Mouse (Mus musculus) A20 (cell line): ENCODE measurements at regions not wholly inside any gene's neighbourhood (a gene's known extent, or its start where the extent isn't known, plus 50 kb on each side); places are given as distances from the start of the nearest gene placed in this dataset.

Experiments
- DNase-seq: peaks from one replicate; pipeline ENCODE4 v3.0.0-alpha.2; 2011; ENCODE audit warnings: low read depth, low spot score

GRCm38 (mm10) chr19:60408436-60408835 lies 59.7 kb downstream of the Prlhr start:
- no peak for DNase-seq

DNA sequence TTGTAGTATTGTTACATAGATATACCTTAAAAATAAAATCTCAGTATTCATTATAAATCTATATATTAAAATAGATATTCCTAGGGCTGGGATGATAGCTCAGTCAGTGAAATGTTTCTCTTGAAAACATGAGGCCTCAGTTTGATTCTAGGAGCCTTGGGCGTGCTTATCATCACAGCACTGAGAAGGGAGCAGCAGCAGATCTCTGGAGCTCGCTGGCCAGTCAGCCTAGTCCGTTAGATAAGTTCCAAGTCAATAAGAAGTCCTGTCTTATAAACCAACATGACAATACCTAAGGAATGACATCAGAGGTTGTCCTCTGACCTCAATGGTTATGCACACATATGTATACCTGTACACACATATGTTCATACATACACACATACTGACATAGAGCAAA lies 68.7 kb downstream of the Prlhr start:
- no peak for DNase-seq

DNA sequence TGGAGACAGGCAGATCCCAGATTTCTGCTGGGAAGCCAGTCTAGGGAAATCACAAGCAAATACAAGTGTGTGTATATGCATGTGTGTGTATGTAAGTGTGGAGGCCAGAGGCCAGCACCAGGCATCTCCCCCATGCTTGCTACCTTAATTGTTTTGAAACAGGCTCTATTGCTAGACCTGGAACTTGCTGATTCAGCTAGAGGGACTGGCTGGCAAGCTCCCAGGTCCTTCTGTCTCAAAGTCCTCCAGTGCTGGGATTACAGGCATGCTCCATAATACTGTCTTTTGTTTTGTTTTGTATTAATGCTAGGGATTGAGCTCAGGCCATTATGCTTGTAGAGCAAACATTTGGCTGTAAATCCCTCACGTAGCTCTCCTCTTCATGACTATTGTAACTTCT lies 70.4 kb downstream of the Prlhr start:
- DNase-seq, result no peak

- peak; percentile 35 for DNase-seq
Measured at GRCm38 (mm10) chr19:60396604-60397003, 71.5 kb downstream of the Prlhr start.

GRCm38 (mm10) chr19:60386563-60387241 lies 81.4 kb downstream of the Prlhr start:
- no peak for DNase-seq

GRCm38 (mm10) chr19:60384721-60385120 lies 83.4 kb downstream of the Prlhr start:
- DNase-seq, result peak; percentile 20

GRCm38 (mm10) chr19:60382661-60383060 lies 85.4 kb downstream of the Prlhr start:
- DNase-seq, result no peak

DNA sequence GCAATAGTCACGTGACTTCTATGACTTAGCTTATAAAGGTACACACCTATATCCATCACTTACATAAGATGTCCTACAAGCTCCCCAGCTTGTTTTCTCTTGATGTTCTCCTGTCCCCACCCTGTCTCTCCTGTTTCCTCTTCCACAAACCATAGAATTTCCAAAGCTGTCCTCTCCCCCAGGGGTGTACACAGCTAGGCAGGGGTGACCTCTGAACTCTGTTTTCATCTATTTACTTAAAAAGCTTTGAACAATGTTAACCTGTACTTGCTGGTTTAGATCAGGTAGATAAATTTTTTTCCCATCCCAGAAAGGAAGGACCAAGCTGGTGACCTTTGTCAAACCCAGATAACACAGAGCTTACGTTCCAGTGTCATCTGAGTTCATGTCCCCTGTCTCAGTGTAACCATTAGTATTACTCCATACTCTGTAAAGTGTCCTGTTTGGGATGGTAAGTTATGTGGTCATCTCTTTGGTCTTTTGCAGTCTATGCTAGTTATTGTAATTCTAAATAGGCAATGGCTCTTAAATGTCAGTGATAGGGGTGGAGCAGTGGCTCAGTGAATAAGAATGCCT lies 89.0 kb downstream of the Prlhr start:
- DNase-seq, result no peak

DNA sequence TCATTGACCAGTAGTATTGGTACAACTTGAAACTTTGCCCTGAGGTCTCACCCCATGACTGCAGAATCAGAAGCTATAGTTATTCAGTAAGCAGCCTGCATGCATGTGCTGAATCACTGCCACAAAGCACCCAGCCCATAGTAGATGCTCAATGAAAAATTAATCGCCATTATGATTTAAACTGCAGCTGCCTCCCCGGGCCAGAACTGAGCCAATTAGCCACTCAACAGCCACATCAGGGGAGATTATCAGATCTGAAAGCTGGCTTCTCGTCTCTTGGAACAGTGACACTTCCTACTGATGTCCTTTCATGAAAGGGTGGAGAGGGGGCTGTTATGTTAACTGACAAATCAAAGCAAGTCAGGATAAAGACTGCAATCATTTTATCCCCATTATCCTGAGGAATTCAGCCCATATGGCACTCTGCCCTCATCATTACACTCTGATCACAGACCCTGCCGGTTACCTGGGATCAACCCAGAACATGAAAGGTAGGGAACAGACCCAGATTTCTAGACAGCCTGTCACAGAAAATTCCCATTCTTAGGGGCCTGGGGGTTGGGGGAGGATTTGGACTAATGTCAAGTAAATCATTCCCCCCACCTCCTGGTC lies 104.0 kb downstream of the Prlhr start:
- no peak for DNase-seq

DNA sequence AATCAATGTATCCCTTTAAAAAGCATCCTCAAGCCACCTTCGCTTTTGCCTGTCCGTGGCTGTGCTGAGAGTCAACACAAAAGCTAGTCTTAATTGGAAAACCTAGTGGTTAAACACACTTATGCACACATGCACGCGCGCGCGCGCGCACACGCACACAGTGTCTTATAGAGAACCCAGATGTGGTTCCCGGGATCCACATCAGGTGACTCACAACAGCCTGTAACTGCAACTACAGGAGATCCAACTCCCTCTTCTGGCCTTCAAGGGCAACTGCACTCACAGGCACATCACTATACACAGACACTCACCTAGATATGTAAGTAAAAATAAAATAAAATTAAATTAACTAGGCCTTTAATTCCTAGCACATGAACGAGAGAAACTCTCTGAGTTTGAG lies 118.4 kb upstream of the Fam204a start:
- DNase-seq, result no peak

GRCm38 (mm10) chr19:60341485-60341884 lies 115.0 kb upstream of the Fam204a start:
- DNase-seq, result peak; percentile 59

DNA sequence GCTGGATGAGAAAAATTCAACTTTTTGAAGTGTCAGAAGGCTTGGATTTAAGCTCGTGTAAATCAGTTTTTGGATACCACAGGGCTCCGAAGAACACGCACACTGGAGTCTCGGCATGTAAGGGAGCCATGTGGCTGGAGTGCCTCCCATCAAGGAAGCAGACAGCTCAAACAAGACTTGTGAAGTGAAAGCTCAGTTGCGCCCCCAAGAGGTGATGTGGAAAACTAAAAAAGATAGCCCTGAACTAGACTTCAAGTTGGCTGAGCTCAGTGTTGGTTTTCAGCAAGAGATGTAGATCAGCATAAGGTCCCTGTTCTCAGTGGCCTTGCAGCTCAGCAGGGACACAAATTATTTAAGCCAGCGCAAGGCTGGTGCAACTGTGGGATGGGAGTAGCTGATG lies 113.7 kb upstream of the Fam204a start:
- DNase-seq, result peak; percentile 23

DNA sequence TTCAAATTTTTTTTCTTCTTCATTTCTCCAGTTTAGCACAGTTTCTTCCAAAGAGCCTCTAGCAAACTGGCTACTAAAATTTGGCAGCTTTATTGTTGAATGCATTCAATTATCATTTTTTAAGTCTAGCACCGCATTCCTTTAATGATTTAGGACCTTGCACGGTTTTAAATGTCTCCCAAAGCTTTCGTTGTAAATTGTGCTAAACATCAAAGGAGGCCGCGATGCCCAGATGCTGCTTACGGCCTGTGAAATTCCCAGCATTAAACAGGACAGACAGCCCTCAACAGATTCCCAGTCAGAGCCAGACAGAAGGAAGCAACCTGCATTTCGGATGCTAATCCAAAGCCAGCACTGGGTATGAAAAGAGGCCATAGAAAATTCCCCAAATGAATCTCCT lies 108.0 kb upstream of the Fam204a start:
- DNase-seq, result no peak

- DNase-seq, result no peak
Measured at GRCm38 (mm10) chr19:60328295-60328694, 101.8 kb upstream of the Fam204a start.

DNA sequence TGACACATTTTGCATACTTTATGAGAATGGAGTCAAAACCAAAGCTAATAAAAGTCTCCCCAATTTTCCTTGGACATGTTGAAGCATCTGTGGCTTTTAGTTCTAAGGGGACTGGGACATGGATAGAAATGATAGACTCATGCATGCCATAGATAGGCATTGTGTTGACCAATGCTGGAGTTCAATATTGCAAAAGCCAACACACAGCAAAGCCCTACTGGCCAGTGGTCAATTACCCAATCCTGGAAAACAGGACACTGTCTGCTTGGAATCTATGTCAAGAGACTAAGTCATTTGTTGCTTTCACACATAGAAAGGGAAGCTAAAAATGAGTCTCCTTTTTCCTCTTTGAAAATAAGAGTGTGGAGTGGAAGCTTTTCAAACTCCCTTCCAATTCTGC lies 99.1 kb upstream of the Fam204a start:
- DNase-seq, result no peak

DNA sequence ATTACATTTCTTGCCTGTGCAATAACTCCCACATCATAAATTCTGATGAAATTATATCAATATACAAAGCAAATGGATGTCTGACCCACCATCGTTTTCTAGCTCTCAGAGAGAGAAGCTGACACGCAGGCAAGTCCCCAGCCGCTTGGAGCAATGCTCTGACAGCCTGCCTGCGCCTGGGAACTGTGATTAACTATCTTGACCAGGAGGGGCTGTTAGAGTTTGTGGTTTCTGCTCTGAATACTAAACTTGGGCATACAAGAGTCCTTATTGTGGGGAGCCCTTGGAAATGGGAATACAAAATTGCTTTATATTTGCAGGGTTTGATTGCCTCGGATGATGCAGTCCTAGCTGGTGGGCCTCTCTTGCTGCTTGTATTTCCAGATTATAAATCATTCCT lies 98.6 kb upstream of the Fam204a start:
- no peak for DNase-seq

- peak; percentile 67 for DNase-seq
Measured at GRCm38 (mm10) chr19:60310591-60310990, 84.1 kb upstream of the Fam204a start.

GRCm38 (mm10) chr19:60302371-60302770 lies 75.9 kb upstream of the Fam204a start:
- no peak for DNase-seq

GRCm38 (mm10) chr19:60300891-60301290 lies 74.4 kb upstream of the Fam204a start:
- no peak for DNase-seq

DNA sequence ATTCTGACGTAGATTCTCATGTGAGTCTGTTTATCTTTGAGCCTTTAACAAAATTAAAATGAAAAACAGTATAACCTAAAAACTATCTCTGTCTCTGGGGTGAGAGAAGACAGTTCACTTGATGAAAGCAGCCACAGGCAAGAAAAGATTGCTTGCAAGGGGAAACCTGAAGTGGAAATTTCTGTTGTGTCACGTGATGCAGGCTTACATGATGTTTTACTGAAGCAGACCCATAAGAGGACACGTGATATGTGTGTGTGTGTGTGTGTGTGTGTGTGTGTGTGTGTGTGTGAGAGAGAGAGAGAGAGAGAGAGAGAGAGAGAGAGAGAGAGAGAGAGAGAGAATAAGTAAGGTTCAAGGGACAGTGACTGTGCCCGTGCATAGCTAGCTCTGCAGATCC lies 63.7 kb upstream of the Fam204a start:
- no peak for DNase-seq

DNA sequence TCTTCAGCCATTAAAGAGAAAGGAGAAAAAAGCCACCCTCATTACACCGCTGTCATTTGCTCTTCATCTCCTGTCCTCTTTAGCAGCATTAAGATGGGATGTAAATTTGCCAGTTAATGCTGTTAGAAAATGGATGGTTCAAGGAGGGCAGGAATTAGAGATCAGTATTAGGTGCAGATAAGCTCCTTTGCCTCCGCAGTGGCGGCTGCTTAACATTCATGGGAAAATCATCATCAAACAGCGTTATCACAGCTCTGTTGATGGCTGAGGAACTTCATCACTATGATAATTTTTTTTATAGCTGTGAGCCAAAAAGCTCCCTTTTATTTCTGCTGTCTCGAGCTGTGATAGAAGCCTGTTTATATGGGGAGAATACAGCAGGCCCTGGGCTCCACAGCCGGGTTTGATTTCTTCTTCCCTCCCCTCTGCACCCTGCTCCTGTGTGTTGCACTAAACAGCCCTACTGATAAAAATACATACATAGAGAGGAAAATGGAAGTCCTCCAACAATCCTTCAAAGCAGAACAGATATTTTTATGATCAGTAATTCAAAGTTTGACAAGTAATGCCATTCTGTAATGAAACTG lies 60.4 kb upstream of the Fam204a start:
- no peak for DNase-seq

GRCm38 (mm10) chr19:60284901-60285300 lies 58.4 kb upstream of the Fam204a start:
- DNase-seq, result no peak
